Mouse (Mus musculus): ENCODE results near the gene 9230102O04Rik. TPM values are rescaled to one million over a fixed set of nuclear protein-coding genes. Genes with fewer than 3 reads are reported as not detected.

The 9230102O04Rik gene
- total and polyA plus RNA-seq, 3 experiments: 0.17 TPM; not detected in 2

- Histone ChIP-seq H3K9ac (ENCODE audit: insufficient read depth, low read depth) (no peak overlapping the region), H3K36me3 (replicated peaks in 1 of 2; ENCODE audit: control insufficient read depth in 1 of 2, insufficient read depth in 1 of 2, low read length in 1 of 2) (peaks cover 0 to 3% of the 10 kb centered on the region in 2 experiments), H3K9me3 (replicated peaks; ENCODE audit: low read length) (peaks cover 3% of the 10 kb centered on the region), H3K4me2 (ENCODE audit: insufficient read depth, low read depth, poor library complexity, severe bottlenecking) (no peak overlapping the region), H3K4me1 (ENCODE audit: control insufficient read depth in 1 of 2, insufficient read depth in 2 of 2) (peaks cover 4 to 29% of the 10 kb centered on the region in 2 experiments; a peak in 3 of 4 replicates), H3K27me3 (replicated peaks) (no peaks in the 10 kb centered on the region), H3K79me2 (replicated peaks; ENCODE audit: control insufficient read depth, extremely low read depth, insufficient read depth, poor library complexity, severe bottlenecking) (no peaks in the 10 kb centered on the region), H3K27ac (ENCODE audit: insufficient read depth, low read depth) (no peak overlapping the region), H3K4me3 (replicated peaks in 1 of 3; ENCODE audit: low read depth in 2 of 3, low read length in 2 of 3, poor library complexity in 1 of 3) (no peak overlapping the region)
- in situ Hi-C loops (cut with MboI; ENCODE audit: low pct_ligation_motif_present, low pct_unique_long_range_greater_than_20kb, low sequenced_read_pairs) (loop anchor here (25.0 kb wide), 1 partner anchor 413 kb away; no protein-coding TSS in a partner anchor), dilution Hi-C loops (cut with MboI; ENCODE audit: extremely low pct_ligation_motif_present, extremely low pct_unique_long_range_greater_than_20kb, low sequenced_read_pairs) (no loop called here)
- TF ChIP-seq BHLHE40 (IDR thresholded peaks at IDR 0.05; ENCODE audit: low read depth, low read length) (no peak), ELF1 (IDR thresholded peaks at IDR 0.05; ENCODE audit: low read depth, low read length) (no peak), ZMIZ1 (IDR thresholded peaks at IDR 0.05; ENCODE audit: low read depth, low read length) (no peak), RCOR1 (conservative IDR thresholded peaks at IDR 0.05; ENCODE audit: low read depth, low read length) (no peak), MAZ (IDR thresholded peaks at IDR 0.05; ENCODE audit: low read depth, low read length) (no peak), TCF12 (IDR thresholded peaks at IDR 0.05; ENCODE audit: low read depth, low read length) (no peak), MEF2A (IDR thresholded peaks at IDR 0.05; ENCODE audit: borderline replicate concordance, low read depth, low read length) (no peak), ZNF384 (IDR thresholded peaks at IDR 0.05; ENCODE audit: low read depth, low read length) (no peak), MYC (IDR thresholded peaks at IDR 0.05; ENCODE audit: low read depth, low read length) (no peak), RAD21 (IDR thresholded peaks at IDR 0.05; ENCODE audit: low read depth, low read length) (no peak), EP300 (IDR thresholded peaks at IDR 0.05; ENCODE audit: low read length) (no peak), POLR2A (IDR thresholded peaks at IDR 0.05; ENCODE audit: low read depth, low read length) (no peak), KAT2A (IDR thresholded peaks at IDR 0.05; ENCODE audit: insufficient replicate concordance, low read length) (no peak), MXI1 (IDR thresholded peaks at IDR 0.05; ENCODE audit: low read depth, low read length) (no peak), SIN3A (IDR thresholded peaks at IDR 0.05; ENCODE audit: low read length) (no peak)
- no peak for DNase-seq (ENCODE audit: extremely low read depth)
These were observed 14.1 kb downstream of the 9230102O04Rik start for GRCm38 (mm10) chr2:9875220-9875619.

GRCm38 (mm10) chr2:9874467-9875219 is 14.7 kb downstream of the 9230102O04Rik start:
- dilution Hi-C loops (cut with MboI; ENCODE audit: extremely low pct_ligation_motif_present, extremely low pct_unique_long_range_greater_than_20kb, low sequenced_read_pairs) (no loop called here), in situ Hi-C loops (cut with MboI; ENCODE audit: low pct_ligation_motif_present, low pct_unique_long_range_greater_than_20kb, low sequenced_read_pairs) (loop anchor here (25.0 kb wide), 1 partner anchor 412 kb away; no protein-coding TSS in a partner anchor)
- H3K4me1 ChIP-seq (ENCODE audit: control insufficient read depth in 1 of 2, insufficient read depth in 2 of 2): peaks cover 4 to 35% of the 10 kb centered on the region in 2 experiments; a peak in 3 of 4 replicates
- H3K36me3 ChIP-seq (replicated peaks in 1 of 2; ENCODE audit: control insufficient read depth in 1 of 2, insufficient read depth in 1 of 2, low read length in 1 of 2): peaks cover 0 to 3% of the 10 kb centered on the region in 2 experiments
- no peak overlapping the region for H3K9ac ChIP-seq (ENCODE audit: insufficient read depth, low read depth)
- peaks cover 3% of the 10 kb centered on the region for H3K9me3 ChIP-seq (replicated peaks; ENCODE audit: low read length)
- TF ChIP-seq MAFK (IDR thresholded peaks at IDR 0.05; ENCODE audit: insufficient replicate concordance, low read length): no peak
- H3K4me2 ChIP-seq (ENCODE audit: insufficient read depth, low read depth, poor library complexity, severe bottlenecking): no peak overlapping the region
- no peaks in the 10 kb centered on the region for H3K27me3 ChIP-seq (replicated peaks)
- H3K4me3 ChIP-seq (replicated peaks in 1 of 3; ENCODE audit: low read depth in 2 of 3, low read length in 2 of 3, poor library complexity in 1 of 3): no peak overlapping the region
- no peak overlapping the region for H3K27ac ChIP-seq (ENCODE audit: insufficient read depth, low read depth)
- no peak for DNase-seq (ENCODE audit: extremely low read depth)
- H3K79me2 ChIP-seq (replicated peaks; ENCODE audit: control insufficient read depth, extremely low read depth, insufficient read depth, poor library complexity, severe bottlenecking): no peaks in the 10 kb centered on the region
